Comparison of ENCODE assay signal across 8 mouse cellular contexts in the genomic region with DNA sequence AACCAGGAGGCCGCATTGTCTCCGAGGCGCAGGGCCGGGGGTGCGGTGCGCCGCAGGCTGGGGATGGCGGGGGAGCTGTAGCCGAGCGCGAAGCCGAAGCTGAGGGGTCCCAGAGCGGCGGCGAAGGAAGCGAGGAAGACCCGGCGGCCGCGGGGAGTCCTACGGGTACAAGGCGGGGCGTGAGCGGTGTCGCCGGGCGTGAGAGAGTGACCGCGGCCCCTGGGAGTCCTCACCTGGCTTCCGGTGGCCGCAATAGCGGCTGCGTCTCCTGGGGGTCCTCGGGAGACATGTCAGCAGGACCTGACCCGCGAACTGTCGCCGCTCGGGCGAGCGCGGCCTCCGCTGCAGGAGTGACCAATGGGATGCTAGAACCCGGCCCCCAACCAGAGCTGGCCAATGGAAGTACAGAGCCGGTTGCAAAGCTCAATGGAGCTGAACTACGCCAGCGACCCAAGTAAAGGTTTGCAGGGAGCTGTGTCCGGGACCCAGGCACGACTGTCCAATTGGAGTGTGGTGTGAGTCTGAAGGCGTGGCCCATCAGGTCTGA. TPM values are rescaled to one million over a fixed set of nuclear protein-coding genes. Genes with fewer than 3 reads are reported as not detected.
DNase-seq lines count a peak whose midpoint lies in the region; ATAC-seq and TF ChIP-seq lines count a peak whose summit lies in the region.

Slc2a8 (minus strand) TSS at position 359 of the 547 bp plus-strand sequence.

- ATAC-seq in forebrain, embryonic 15.5 days (replicated peaks), result peak; percentile 99
- peak; percentile 92 for ATAC-seq in neutrophil, adult 5-6 weeks (ENCODE audit: extremely low read depth, insufficient number of reproducible peaks, low FRiP score, poor library complexity, severe bottlenecking)

- peaks cover 6 to 28% of the 10 kb centered on the region in 2 experiments for H3K4me1 ChIP-seq in ES-E14 (ENCODE audit: control insufficient read depth in 2 of 2, insufficient read depth in 2 of 2, low read length in 2 of 2, poor library complexity in 1 of 2)
- H3K4me1 ChIP-seq in forebrain, embryonic 15.5 days, result peaks cover 28% of the 10 kb centered on the region
- peaks cover 5% of the 10 kb centered on the region; the same call in 1 of the 2 replicates for H3K4me1 ChIP-seq in lung, adult 2 months (ENCODE audit: control insufficient read depth, insufficient read depth, low read length)

- peak; percentile 87 for TF ChIP-seq POLR2A in lung, adult 2 months (IDR thresholded peaks at IDR 0.05; ENCODE audit: borderline replicate concordance, extremely low read depth, low read depth, low read length)

- TF ChIP-seq CTCF in lung, adult 2 months (IDR thresholded peaks at IDR 0.05; ENCODE audit: insufficient read depth, low read length), result no peak

- H3K27ac ChIP-seq in ES-E14 (ENCODE audit: insufficient read depth, low read depth, low read length, poor library complexity, severe bottlenecking), result peak within 1 kb of the TSS; percentile 42; the same call in 1 of the 2 replicates
- H3K27ac ChIP-seq in forebrain, embryonic 15.5 days (replicated peaks), result peak within 1 kb of the TSS; percentile 54; the same call in 1 of the 2 replicates

- in situ Hi-C loops in ES-E14 (cut with MboI; ENCODE audit: low sequenced_read_pairs in 2 of 2, unreplicated experiment in 2 of 2), result no loop called here

- no peaks in the 10 kb centered on the region for H3K9me3 ChIP-seq in ES-E14 (ENCODE audit: control insufficient read depth, insufficient read depth, low read depth, low read length)
- H3K9me3 ChIP-seq in forebrain, embryonic 15.5 days, result no peaks in the 10 kb centered on the region

- under 1% methylated on average over 50 of the region's 50 CpGs for WGBS in forebrain, embryonic 15.5 days
- under 1% methylated on average over 50 of the region's 50 CpGs for WGBS in lung, adult 2 months

- H3K4me2 ChIP-seq in forebrain, embryonic 15.5 days (replicated peaks), result peak within 1 kb of the TSS; percentile 98

- peaks cover 2% of the 10 kb centered on the region; the same call in 1 of the 2 replicates for H3K36me3 ChIP-seq in ES-E14 (ENCODE audit: control insufficient read depth, insufficient read depth, low read length, poor library complexity, severe bottlenecking)
- no peaks in the 10 kb centered on the region for H3K36me3 ChIP-seq in forebrain, embryonic 15.5 days

- H3K9ac ChIP-seq in ES-E14 (ENCODE audit: insufficient read depth, low read depth, low read length, poor library complexity, severe bottlenecking), result peak within 1 kb of the TSS; percentile 79
- H3K9ac ChIP-seq in forebrain, embryonic 15.5 days (replicated peaks), result peak within 1 kb of the TSS; percentile 89

- peak; percentile 92 for DNase-seq in ES-E14 (ENCODE audit: low read depth, low spot score)
- peak; percentile 95 for DNase-seq in cerebellum, adult 11-12 months
- DNase-seq in heart, postnatal 25 days (ENCODE audit: low spot score), result peak; percentile 90
- DNase-seq in layer of hippocampus, adult 18-20 months (ENCODE audit: low spot score in 2 of 2), result peak; percentile 92 to 95
- peak; percentile 82 for DNase-seq in lung, adult 2 months
- peak; percentile 73 to 76 for DNase-seq in thymus, adult 18-20 months

- H3K4me3 ChIP-seq in ES-E14 (ENCODE audit: insufficient read depth in 1 of 2, low read depth in 1 of 2, low read length in 2 of 2, poor library complexity in 1 of 2, severe bottlenecking in 1 of 2), result peak within 1 kb of the TSS; percentile 84 to 91
- peak within 1 kb of the TSS; percentile 68 for H3K4me3 ChIP-seq in forebrain, embryonic 15.5 days
- peak within 1 kb of the TSS; percentile 87 for H3K4me3 ChIP-seq in lung, adult 2 months (replicated peaks; ENCODE audit: extremely low read depth, low read depth, low read length)

- intact Hi-C loops in heart, postnatal 25 days (cut with DNase I), result no loop called here

- no peaks in the 10 kb centered on the region for H3K27me3 ChIP-seq in forebrain, embryonic 15.5 days

TF ChIP-seq in ES-E14, 5 proteins besides CTCF, POLR2A, EP300 and RAD21:
- TF ChIP-seq MAFK (IDR thresholded peaks at IDR 0.05; ENCODE audit: insufficient read depth, low read depth, low read length) (no peak), HCFC1 (IDR thresholded peaks at IDR 0.05; ENCODE audit: borderline replicate concordance, insufficient read depth, low read length) (no peak), ZNF384 (IDR thresholded peaks at IDR 0.05; ENCODE audit: low read depth, low read length) (no peak), ZC3H11A (IDR thresholded peaks at IDR 0.05; ENCODE audit: borderline replicate concordance, low read depth, low read length) (no peak), CHD2 (IDR thresholded peaks at IDR 0.05; ENCODE audit: low read depth, low read length) (no peak)
TF ChIP-seq in ES-E14: peak in this region for 0.

RNA-seq across cellular contexts. Expression of gene Slc2a8, which starts in this region (rescaled TPM):
- total RNA-seq in ES-E14 (2012; rRNA removed), result 25.7 and 77.9 TPM in 2 replicates
- polyA plus RNA-seq in forebrain, embryonic 15.5 days (2015; fragmentation: Nextera tagmentation; extraction: Ambion mirVana), result 20.9 and 21.3 TPM in 2 replicates
- total RNA-seq in heart, postnatal 25 days (2021), result 10 to 100 TPM; 14.6 to 16.0 TPM
- 10 to 100 TPM; 20.5 to 20.7 TPM for total RNA-seq in layer of hippocampus, adult 18-20 months (2021)
- polyA plus RNA-seq in lung, adult 2 months (2012; rRNA removed), result 48.4 and 65.1 TPM in 2 replicates
- 1.2 TPM in 2 replicates for total RNA-seq in neutrophil, adult 5-6 weeks (2017)

Comparison
In these comparisons a context has a peak if more than half of its experiments do, and no peak if none do; other contexts are left out.
1. Peak in every context shown above with its lines: DNase-seq, ATAC-seq, H3K4me3 ChIP-seq and H3K27ac ChIP-seq.